13 mouse cellular contexts compared by ENCODE assay signal in genomic region chr3:136940733-136941601, GRCm38 (mm10).
DNase-seq lines count a peak whose midpoint lies in the region; ATAC-seq and TF ChIP-seq lines count a peak whose summit lies in the region.
"Had no signal": no experiment of that assay in that cellular context is flagged by ENCODE, and none has a peak within 500 bp of the region (broad histone marks: within the 10 kb centered on the region; RNA-seq: fewer than 3 reads in every experiment).

No protein-coding gene starts in this region.

- peaks cover 17 to 22% of the 10 kb centered on the region in 2 experiments for H3K4me1 ChIP-seq in CH12.LX (ENCODE audit: control insufficient read depth in 1 of 2, insufficient read depth in 2 of 2)
- no peaks in the 10 kb centered on the region for H3K4me1 ChIP-seq in hindbrain, embryonic 13.5 days (replicated peaks)
- H3K4me1 ChIP-seq: intestine, embryonic 15.5 days; neural tube, embryonic 13.5 days; stomach, embryonic 15.5 days had no signal

- no peak for DNase-seq in layer of hippocampus, adult 2 months (ENCODE audit: low spot score in 2 of 2)
- DNase-seq in layer of hippocampus, adult 11-12 months (ENCODE audit: low spot score) = no peak
- peak; percentile 96 for DNase-seq in CH12.LX (ENCODE audit: extremely low read depth)
- DNase-seq in heart, postnatal 25 days (ENCODE audit: low spot score) = no peak
- DNase-seq: adrenal gland, postnatal 25 days; cerebellum, postnatal 10 days had no signal

- 81% methylated on average over 7 of the region's 7 CpGs for WGBS in hindbrain, embryonic 13.5 days

- H3K79me2 ChIP-seq in CH12.LX (replicated peaks; ENCODE audit: control insufficient read depth, extremely low read depth, insufficient read depth, poor library complexity, severe bottlenecking) = no peaks in the 10 kb centered on the region

- peak overlapping the region; percentile 66 for H3K4me2 ChIP-seq in CH12.LX (ENCODE audit: insufficient read depth, low read depth, poor library complexity, severe bottlenecking)
- H3K4me2 ChIP-seq in hindbrain, embryonic 13.5 days = no peak overlapping the region
- H3K4me2 ChIP-seq: intestine, embryonic 15.5 days; neural tube, embryonic 13.5 days; stomach, embryonic 15.5 days had no signal

- TF ChIP-seq RAD21 in CH12.LX (IDR thresholded peaks at IDR 0.05; ENCODE audit: low read depth, low read length) = no peak; the same call in 1 of the 2 replicates

- intact Hi-C loops in heart, postnatal 25 days (cut with DNase I) = no loop called here

- no peaks in the 10 kb centered on the region for H3K27me3 ChIP-seq in CH12.LX (replicated peaks)
- no peaks in the 10 kb centered on the region for H3K27me3 ChIP-seq in hindbrain, embryonic 13.5 days
- H3K27me3 ChIP-seq: intestine, embryonic 15.5 days; neural tube, embryonic 13.5 days; stomach, embryonic 15.5 days had no signal

- H3K36me3 ChIP-seq in CH12.LX (replicated peaks in 1 of 2; ENCODE audit: control insufficient read depth in 1 of 2, insufficient read depth in 1 of 2, low read length in 1 of 2) = peaks cover 9 to 27% of the 10 kb centered on the region in 2 experiments
- peaks cover 4% of the 10 kb centered on the region; the same call in 1 of the 2 replicates for H3K36me3 ChIP-seq in hindbrain, embryonic 13.5 days
- H3K36me3 ChIP-seq: intestine, embryonic 15.5 days; stomach, embryonic 15.5 days had no signal

- peak overlapping the region; percentile 26 for H3K9ac ChIP-seq in CH12.LX (ENCODE audit: insufficient read depth, low read depth)
- no peak overlapping the region for H3K9ac ChIP-seq in hindbrain, embryonic 13.5 days
- H3K9ac ChIP-seq: intestine, embryonic 15.5 days; neural tube, embryonic 13.5 days; stomach, embryonic 15.5 days had no signal

- in situ Hi-C loops in CH12.LX (cut with MboI; ENCODE audit: low pct_ligation_motif_present, low pct_unique_long_range_greater_than_20kb, low sequenced_read_pairs) = no loop called here

- ATAC-seq in granulocyte monocyte progenitor cell, adult 5-6 weeks (replicated peaks; ENCODE audit: poor library complexity, severe bottlenecking) = peak; percentile 67
- 0 out of 2 replicates have a peak, but pooled peaks have one; percentile 36 for ATAC-seq in monocyte, adult 5-6 weeks (replicated peaks; ENCODE audit: insufficient number of reproducible peaks, low FRiP score, low TSS enrichment, poor library complexity, severe bottlenecking)
- no peak for ATAC-seq in erythroblast, adult 5-6 weeks (replicated peaks; ENCODE audit: low FRiP score, poor library complexity, severe bottlenecking)
- no peak for ATAC-seq in hindbrain, embryonic 13.5 days (ENCODE audit: low FRiP score)
- ATAC-seq: intestine, embryonic 15.5 days had no signal

- H3K9me3 ChIP-seq in CH12.LX (replicated peaks; ENCODE audit: low read length) = no peaks in the 10 kb centered on the region
- H3K9me3 ChIP-seq in hindbrain, embryonic 13.5 days = no peaks in the 10 kb centered on the region
- H3K9me3 ChIP-seq: intestine, embryonic 15.5 days; neural tube, embryonic 13.5 days; stomach, embryonic 15.5 days had no signal

- peak; percentile 98 for TF ChIP-seq EP300 in CH12.LX (IDR thresholded peaks at IDR 0.05; ENCODE audit: low read length)

- dilution Hi-C loops in CH12.LX (cut with MboI; ENCODE audit: extremely low pct_ligation_motif_present, extremely low pct_unique_long_range_greater_than_20kb, low sequenced_read_pairs) = no loop called here

- no peak for TF ChIP-seq CTCF in layer of hippocampus, adult 2 months (conservative IDR thresholded peaks at IDR 0.05)
- TF ChIP-seq CTCF in CH12.LX (conservative IDR thresholded peaks at IDR 0.05 in 1 of 2, IDR thresholded peaks at IDR 0.05 in 1 of 2; ENCODE audit: low read depth in 2 of 2, low read length in 2 of 2) = no peak

- peak overlapping the region; percentile 72 for H3K27ac ChIP-seq in layer of hippocampus, adult 2 months
- H3K27ac ChIP-seq in CH12.LX (ENCODE audit: insufficient read depth, low read depth) = peak overlapping the region; percentile 69
- no peak overlapping the region for H3K27ac ChIP-seq in hindbrain, embryonic 13.5 days
- H3K27ac ChIP-seq: intestine, embryonic 15.5 days; neural tube, embryonic 13.5 days; stomach, embryonic 15.5 days had no signal

- peak; percentile 24; the same call in 1 of the 2 replicates for TF ChIP-seq POLR2A in CH12.LX (IDR thresholded peaks at IDR 0.05; ENCODE audit: low read depth, low read length)

- no peak overlapping the region for H3K4me3 ChIP-seq in layer of hippocampus, adult 2 months
- peak overlapping the region in 1 of 3 experiments; percentile 10 for H3K4me3 ChIP-seq in CH12.LX (replicated peaks in 1 of 3; ENCODE audit: low read depth in 2 of 3, low read length in 2 of 3, poor library complexity in 1 of 3)
- H3K4me3 ChIP-seq in hindbrain, embryonic 13.5 days = no peak overlapping the region
- H3K4me3 ChIP-seq: intestine, embryonic 15.5 days; neural tube, embryonic 13.5 days; stomach, embryonic 15.5 days had no signal

TF ChIP-seq in CH12.LX, 34 proteins besides CTCF, POLR2A, EP300 and RAD21:
- no peak; the same call in 1 of the 2 replicates for TF ChIP-seq NELFE (IDR thresholded peaks at IDR 0.05; ENCODE audit: low read depth, low read length)
- TF ChIP-seq ZC3H11A (IDR thresholded peaks at IDR 0.05; ENCODE audit: low read depth, low read length) = no peak
- no peak for TF ChIP-seq KAT2A (IDR thresholded peaks at IDR 0.05; ENCODE audit: insufficient replicate concordance, low read length)
- no peak for TF ChIP-seq POLR2AphosphoS2 (IDR thresholded peaks at IDR 0.05; ENCODE audit: low read depth, low read length)
- no peak for TF ChIP-seq MEF2A (IDR thresholded peaks at IDR 0.05; ENCODE audit: borderline replicate concordance, low read depth, low read length)
- TF ChIP-seq RCOR1 (conservative IDR thresholded peaks at IDR 0.05; ENCODE audit: low read depth, low read length) = no peak
- TF ChIP-seq TBP (conservative IDR thresholded peaks at IDR 0.05; ENCODE audit: low read depth, low read length) = no peak
- no peak; the same call in 1 of the 2 replicates for TF ChIP-seq ZMIZ1 (IDR thresholded peaks at IDR 0.05; ENCODE audit: low read depth, low read length)
- TF ChIP-seq CHD1 (IDR thresholded peaks at IDR 0.05; ENCODE audit: low read depth, low read length) = peak; percentile 87; the same call in 1 of the 2 replicates
- no peak for TF ChIP-seq MAZ (IDR thresholded peaks at IDR 0.05; ENCODE audit: low read depth, low read length)
- peak; percentile 84; the same call in 1 of the 2 replicates for TF ChIP-seq TCF12 (IDR thresholded peaks at IDR 0.05; ENCODE audit: low read depth, low read length)
- TF ChIP-seq JUND (conservative IDR thresholded peaks at IDR 0.05; ENCODE audit: low read depth, low read length) = peak; percentile 100
- TF ChIP-seq NRF1 (IDR thresholded peaks at IDR 0.05; ENCODE audit: low read depth, low read length) = no peak
- TF ChIP-seq ZKSCAN1 (IDR thresholded peaks at IDR 0.05; ENCODE audit: borderline replicate concordance, low read depth, low read length) = no peak
- TF ChIP-seq GABPA (IDR thresholded peaks at IDR 0.05; ENCODE audit: insufficient replicate concordance, low read depth, low read length) = no peak
- TF ChIP-seq ZNF384 (IDR thresholded peaks at IDR 0.05; ENCODE audit: low read depth, low read length) = no peak
- TF ChIP-seq IRF4 (IDR thresholded peaks at IDR 0.05; ENCODE audit: low read depth, low read length) = peak; percentile 98
- peak; percentile 86 for TF ChIP-seq MYC (IDR thresholded peaks at IDR 0.05; ENCODE audit: low read depth, low read length)
- no peak for TF ChIP-seq MAX (IDR thresholded peaks at IDR 0.05; ENCODE audit: low read length)
- TF ChIP-seq ETS1 (conservative IDR thresholded peaks at IDR 0.05; ENCODE audit: low read depth, low read length) = peak; percentile 94
- no peak for TF ChIP-seq USF1 (IDR thresholded peaks at IDR 0.05; ENCODE audit: low read depth, low read length)
- TF ChIP-seq HCFC1 (IDR thresholded peaks at IDR 0.05; ENCODE audit: low read depth, low read length) = no peak; the same call in 1 of the 2 replicates
- TF ChIP-seq E2F4 (IDR thresholded peaks at IDR 0.05; ENCODE audit: insufficient replicate concordance, low read depth, low read length) = no peak
- TF ChIP-seq BHLHE40 (IDR thresholded peaks at IDR 0.05; ENCODE audit: low read depth, low read length) = peak; percentile 94
- no peak for TF ChIP-seq PAX5 (IDR thresholded peaks at IDR 0.05; ENCODE audit: low read length)
- no peak for TF ChIP-seq SIN3A (IDR thresholded peaks at IDR 0.05; ENCODE audit: low read length)
- TF ChIP-seq JUN (IDR thresholded peaks at IDR 0.05; ENCODE audit: insufficient read depth, low read depth, low read length) = peak; percentile 99
- no peak for TF ChIP-seq USF2 (conservative IDR thresholded peaks at IDR 0.05; ENCODE audit: low read depth, low read length)
- no peak for TF ChIP-seq CHD2 (IDR thresholded peaks at IDR 0.05; ENCODE audit: low read length)
- no peak for TF ChIP-seq UBTF (IDR thresholded peaks at IDR 0.05; ENCODE audit: low read depth, low read length)
- TF ChIP-seq SMC3 (IDR thresholded peaks at IDR 0.05; ENCODE audit: low read depth, low read length) = no peak
- TF ChIP-seq MAFK (IDR thresholded peaks at IDR 0.05; ENCODE audit: insufficient replicate concordance, low read length) = peak; percentile 99
- peak; percentile 77; the same call in 1 of the 2 replicates for TF ChIP-seq ELF1 (IDR thresholded peaks at IDR 0.05; ENCODE audit: low read depth, low read length)
- TF ChIP-seq MXI1 (IDR thresholded peaks at IDR 0.05; ENCODE audit: low read depth, low read length) = no peak

Comparison
In these comparisons a context has a peak if more than half of its experiments do, and no peak if none do; other contexts are left out.
1. ATAC-seq: peak in granulocyte monocyte progenitor cell, adult 5-6 weeks (single experiment) and monocyte, adult 5-6 weeks (single experiment); none in erythroblast, adult 5-6 weeks (single experiment) and hindbrain, embryonic 13.5 days (single experiment).